Mouse (Mus musculus) c-Kit-positive CD71-positive TER-119-negative erythroid progenitor cells, embryonic 14.5 days (primary cell): ENCODE measurements around the gene Ak5.

Source experiments
- DNase-seq: peaks from one replicate; pipeline ENCODE4 v3.0.0-alpha.2; 2013; ENCODE audit warnings: low read depth

The Ak5 gene

GRCm38 (mm10) chr3:152516569-152516968, 151.6 kb downstream of the Ak5 start:
- DNase-seq: no peak

- no peak for DNase-seq
Observed at GRCm38 (mm10) chr3:152515959-152516358, 152.2 kb downstream of the Ak5 start.

GRCm38 (mm10) chr3:152512517-152512916, 155.6 kb downstream of the Ak5 start:
- no peak for DNase-seq

- no peak for DNase-seq
Observed at GRCm38 (mm10) chr3:152509268-152509667, 158.9 kb downstream of the Ak5 start.

GRCm38 (mm10) chr3:152508419-152508993, 159.7 kb downstream of the Ak5 start:
- no peak for DNase-seq

GRCm38 (mm10) chr3:152507900-152508299, 160.3 kb downstream of the Ak5 start:
- no peak for DNase-seq

GRCm38 (mm10) chr3:152498968-152499696, 169.0 kb downstream of the Ak5 start:
- DNase-seq: no peak

- DNase-seq: no peak
Observed at GRCm38 (mm10) chr3:152497842-152498241, 170.3 kb downstream of the Ak5 start.

GRCm38 (mm10) chr3:152497084-152497483, 171.1 kb downstream of the Ak5 start:
- no peak for DNase-seq

GRCm38 (mm10) chr3:152495415-152495898, 172.7 kb downstream of the Ak5 start:
- DNase-seq: no peak

- no peak for DNase-seq
Observed at GRCm38 (mm10) chr3:152494667-152495360, 173.3 kb downstream of the Ak5 start.

GRCm38 (mm10) chr3:152493813-152494212, 174.3 kb downstream of the Ak5 start:
- no peak for DNase-seq

- no peak for DNase-seq
Observed at GRCm38 (mm10) chr3:152492241-152492640, 175.9 kb downstream of the Ak5 start.

GRCm38 (mm10) chr3:152490423-152490822, 177.7 kb downstream of the Ak5 start:
- no peak for DNase-seq

- DNase-seq: no peak
Observed at GRCm38 (mm10) chr3:152488964-152489363, 179.2 kb downstream of the Ak5 start.

GRCm38 (mm10) chr3:152484206-152484605, 184.0 kb downstream of the Ak5 start:
- DNase-seq: no peak

- DNase-seq: no peak
Observed at GRCm38 (mm10) chr3:152483800-152484199, 184.4 kb downstream of the Ak5 start.

- DNase-seq: no peak
Observed at GRCm38 (mm10) chr3:152482182-152482581, 186.0 kb downstream of the Ak5 start.

GRCm38 (mm10) chr3:152480336-152480735, 187.8 kb downstream of the Ak5 start:
- DNase-seq: no peak

GRCm38 (mm10) chr3:152478599-152479435, 189.3 kb downstream of the Ak5 start:
- peak; percentile 68 for DNase-seq

- peak; percentile 73 for DNase-seq
Observed at GRCm38 (mm10) chr3:152477796-152478527, 190.2 kb downstream of the Ak5 start.
